Mouse (Mus musculus): ENCODE results near the gene Evi2a. TPM values are rescaled to one million over a fixed set of nuclear protein-coding genes. Genes with fewer than 3 reads are reported as not detected.

The Evi2a gene
- polyA plus RNA-seq (2015; fragmentation: Nextera tagmentation; extraction: Ambion mirVana), result 5.9 and 6.3 TPM in 2 replicates

DNA sequence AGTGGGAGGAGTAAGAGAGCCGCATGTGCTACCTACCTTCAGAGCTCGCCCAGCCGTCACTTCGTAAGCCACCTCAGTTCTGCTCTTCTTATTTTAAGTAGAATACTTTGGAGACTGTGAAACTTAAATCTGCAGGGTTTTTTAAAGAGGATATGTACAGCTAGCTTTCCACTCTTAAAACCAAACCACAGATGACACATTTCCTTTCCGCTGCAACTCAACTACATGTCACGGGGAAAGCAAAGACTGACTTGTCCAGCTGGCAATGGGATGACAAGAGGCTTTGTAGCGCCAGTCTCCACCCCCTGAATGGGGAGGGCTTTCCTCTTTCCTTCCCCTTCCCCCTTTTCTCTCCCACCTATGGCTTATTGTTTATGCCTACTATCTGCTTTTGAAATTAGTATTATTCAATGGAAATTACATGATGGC lies at the start of gene Evi2a, which contains the start of gene Evi2:
TSS of gene Evi2a (minus strand) at position 277 of the 429 bp plus-strand sequence.
TSS of gene Evi2 (minus strand) at position 257 of the 429 bp plus-strand sequence.
- Histone ChIP-seq H3K27me3 (no peaks in the 10 kb centered on the region), H3K9me3 (replicated peaks) (no peaks in the 10 kb centered on the region), H3K4me2 (peak within 1 kb of the TSS; percentile 34), H3K4me1 (replicated peaks) (peaks cover 35% of the 10 kb centered on the region), H3K9ac (no peak within 1 kb of the TSS), H3K36me3 (replicated peaks) (no peaks in the 10 kb centered on the region), H3K27ac (replicated peaks) (no peak within 1 kb of the TSS), H3K4me3 (replicated peaks) (peak within 1 kb of the TSS; percentile 24)
- 22% methylated on average over 7 of the region's 7 CpGs for WGBS (ENCODE audit: insufficient replicate concordance)
- no peak for ATAC-seq (ENCODE audit: insufficient read depth)

DNA sequence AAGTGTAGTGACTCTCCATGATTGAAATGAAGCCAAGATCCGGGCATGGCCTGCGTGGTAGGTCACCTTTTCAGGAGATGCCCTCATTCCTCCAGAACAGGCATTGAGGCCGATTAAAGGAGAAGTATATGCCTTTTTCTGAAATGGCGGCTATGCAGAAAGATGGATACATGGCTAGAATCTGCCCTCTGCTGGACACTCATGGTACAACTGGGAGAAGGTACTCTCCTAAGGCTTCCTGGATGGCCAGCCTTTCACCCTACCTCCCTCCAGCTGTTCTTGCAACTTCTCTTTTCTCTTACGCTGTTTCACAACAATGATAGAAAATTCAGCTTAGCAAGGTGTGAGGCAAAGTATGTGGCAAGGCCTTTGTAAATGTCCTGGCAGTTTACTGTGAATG lies 47.3 kb upstream of the Evi2a start:
- ATAC-seq (ENCODE audit: insufficient read depth), result no peak
- Histone ChIP-seq H3K4me3 (replicated peaks) (no peak overlapping the region), H3K27me3 (no peaks in the 10 kb centered on the region), H3K4me1 (replicated peaks) (0 out of 2 replicates have a peak, but pooled peaks cover 4% of the 10 kb centered on the region), H3K4me2 (no peak overlapping the region), H3K36me3 (replicated peaks) (peaks cover 15% of the 10 kb centered on the region; the same call in 1 of the 2 replicates), H3K9ac (no peak overlapping the region), H3K27ac (replicated peaks) (no peak overlapping the region), H3K9me3 (replicated peaks) (no peaks in the 10 kb centered on the region)
- 31% methylated on average over 5 of the region's 5 CpGs for WGBS (ENCODE audit: insufficient replicate concordance)

DNA sequence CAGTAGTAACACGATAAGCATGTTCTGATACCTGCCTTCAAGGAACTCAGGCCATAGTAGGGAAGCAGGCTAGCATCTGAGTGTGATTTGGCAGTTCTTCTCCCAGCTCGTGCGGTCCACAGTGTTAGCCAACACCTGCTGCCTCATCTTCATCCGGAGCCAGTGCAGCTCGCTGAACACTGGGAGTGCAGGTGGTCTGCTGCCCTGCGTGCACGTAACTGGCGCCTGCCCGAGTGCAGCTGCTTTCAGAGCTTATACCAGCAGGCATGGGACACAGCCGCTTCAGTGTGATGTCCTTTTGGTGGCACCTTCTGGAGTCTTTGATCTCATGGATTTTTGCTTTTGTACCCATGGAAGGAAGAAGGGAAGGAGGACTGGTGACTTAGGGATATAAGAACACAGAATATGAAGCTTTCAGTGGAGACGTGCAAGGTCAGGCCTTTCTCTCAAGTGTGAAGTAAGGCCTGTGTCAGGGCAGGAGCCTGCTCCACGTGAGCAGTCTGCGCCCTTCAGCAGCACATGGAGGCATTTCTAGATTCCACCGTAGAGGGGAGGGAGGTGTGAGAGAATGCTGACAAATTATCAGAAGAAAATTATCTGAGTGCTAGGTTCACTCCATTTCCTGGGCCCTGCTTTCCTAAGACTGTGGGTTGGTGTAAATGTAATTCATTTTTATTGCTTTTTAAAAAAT lies 45.1 kb upstream of the Evi2a start:
- WGBS (ENCODE audit: insufficient replicate concordance), result 75% methylated on average over 14 of the region's 14 CpGs
- peaks cover 15% of the 10 kb centered on the region; the same call in 1 of the 2 replicates for H3K36me3 ChIP-seq (replicated peaks)

DNA sequence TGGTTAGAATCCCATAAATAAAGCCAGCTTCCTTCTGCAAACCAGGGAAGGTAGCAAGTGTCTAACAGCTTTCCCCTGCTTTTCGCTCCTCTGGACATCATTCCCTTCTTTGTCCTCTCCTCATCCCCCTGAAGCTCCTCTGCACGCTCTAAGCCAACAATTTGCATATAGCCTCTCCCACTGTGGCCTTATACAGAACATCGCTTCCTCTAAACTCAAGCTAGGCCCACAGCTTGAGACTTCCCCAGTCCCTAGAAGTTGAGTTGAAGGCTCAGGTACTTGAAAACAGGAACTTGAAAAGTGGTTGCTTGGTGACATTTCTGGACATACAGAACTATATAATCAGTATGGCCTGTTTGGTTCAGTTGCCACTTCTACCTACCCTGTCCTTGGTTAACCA lies 43.4 kb upstream of the Evi2a start:
- Histone ChIP-seq H3K9me3 (replicated peaks) (no peaks in the 10 kb centered on the region), H3K4me2 (no peak overlapping the region), H3K27me3 (no peaks in the 10 kb centered on the region), H3K27ac (replicated peaks) (no peak overlapping the region), H3K4me1 (replicated peaks) (0 out of 2 replicates have a peak, but pooled peaks cover 4% of the 10 kb centered on the region), H3K36me3 (replicated peaks) (peaks cover 20% of the 10 kb centered on the region; the same call in 1 of the 2 replicates), H3K4me3 (replicated peaks) (no peak overlapping the region), H3K9ac (no peak overlapping the region)
- ATAC-seq (ENCODE audit: insufficient read depth), result no peak
- WGBS (ENCODE audit: insufficient replicate concordance), result 63% methylated on average over 3 of the region's 3 CpGs

More for the DNA sequence above, 45.1 kb upstream of the Evi2a start:
- no peak overlapping the region for H3K4me2 ChIP-seq
- ATAC-seq (ENCODE audit: insufficient read depth), result no peak
- no peak overlapping the region for H3K27ac ChIP-seq (replicated peaks)
- no peak overlapping the region for H3K9ac ChIP-seq
- H3K27me3 ChIP-seq, result no peaks in the 10 kb centered on the region
- H3K9me3 ChIP-seq (replicated peaks), result no peaks in the 10 kb centered on the region
- H3K4me1 ChIP-seq (replicated peaks), result 0 out of 2 replicates have a peak, but pooled peaks cover 4% of the 10 kb centered on the region
- no peak overlapping the region for H3K4me3 ChIP-seq (replicated peaks)

DNA sequence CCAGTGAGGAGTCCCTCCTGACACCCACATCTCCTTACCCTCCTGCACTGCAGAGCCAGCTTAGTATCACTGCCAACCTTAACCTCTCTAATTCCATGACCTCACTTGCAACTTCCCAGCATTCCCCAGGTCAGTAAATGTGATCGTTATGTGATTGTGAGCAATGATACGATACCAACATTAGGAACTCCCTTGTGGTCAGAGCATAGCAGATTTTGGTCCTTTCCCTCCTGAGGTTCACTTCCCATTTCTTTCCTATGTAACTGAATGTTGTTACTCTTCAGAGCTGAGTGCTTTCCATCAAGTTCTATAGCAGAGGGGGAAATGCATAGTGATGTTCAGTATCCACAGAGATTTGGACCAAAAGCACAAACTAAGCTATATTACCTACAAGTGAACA lies 39.9 kb upstream of the Evi2a start:
- ATAC-seq (ENCODE audit: insufficient read depth), result no peak
- H3K36me3 ChIP-seq (replicated peaks), result peaks cover 28% of the 10 kb centered on the region

DNA sequence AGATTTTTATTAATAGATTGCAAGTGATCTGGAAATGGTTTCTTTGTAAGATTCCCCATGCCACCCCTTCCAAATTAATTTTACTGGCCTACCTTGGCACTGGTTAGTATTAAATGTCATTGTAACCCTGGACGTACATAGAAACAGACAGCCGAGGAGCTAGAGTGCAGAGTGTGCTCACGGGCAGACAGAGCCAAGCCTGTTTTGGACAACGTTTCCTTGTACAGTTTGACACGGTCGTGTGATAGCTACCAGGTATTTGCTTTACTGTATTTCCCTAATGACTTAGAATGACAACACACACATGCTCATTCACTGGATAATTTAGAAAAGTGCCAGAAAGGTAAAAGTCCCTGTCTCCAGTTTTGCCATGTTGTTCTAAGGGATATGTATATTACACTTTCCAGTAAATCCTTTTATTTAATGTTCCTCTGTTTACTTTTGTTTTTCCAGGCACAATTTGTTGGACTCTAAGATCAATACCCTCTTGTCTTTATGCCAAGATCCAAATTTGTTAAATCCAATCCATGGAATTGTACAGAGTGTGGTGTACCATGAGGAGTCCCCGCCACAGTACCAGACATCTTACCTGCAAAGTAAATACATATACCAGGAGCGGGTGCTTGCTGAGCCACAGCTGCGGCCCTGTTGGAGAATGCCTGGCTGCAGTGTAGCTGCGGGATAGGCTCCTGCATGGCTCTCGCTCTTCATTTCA lies 37.9 kb upstream of the Evi2a start:
- peaks cover 23% of the 10 kb centered on the region for H3K36me3 ChIP-seq (replicated peaks)
- no peak overlapping the region for H3K4me3 ChIP-seq (replicated peaks)
- no peak; the same call in 1 of the 2 replicates for ATAC-seq (ENCODE audit: insufficient read depth)
- H3K9ac ChIP-seq, result no peak overlapping the region
- WGBS (ENCODE audit: insufficient replicate concordance), result 72% methylated on average over 11 of the region's 11 CpGs
- H3K4me2 ChIP-seq, result no peak overlapping the region
- no peaks in the 10 kb centered on the region for H3K27me3 ChIP-seq
- no peaks in the 10 kb centered on the region for H3K4me1 ChIP-seq (replicated peaks)
- no peak overlapping the region for H3K27ac ChIP-seq (replicated peaks)
- no peaks in the 10 kb centered on the region for H3K9me3 ChIP-seq (replicated peaks)

More for the DNA sequence above, 39.9 kb upstream of the Evi2a start:
- Histone ChIP-seq H3K4me1 (replicated peaks) (no peaks in the 10 kb centered on the region), H3K4me3 (replicated peaks) (no peak overlapping the region), H3K27ac (replicated peaks) (no peak overlapping the region), H3K27me3 (no peaks in the 10 kb centered on the region), H3K4me2 (no peak overlapping the region), H3K9me3 (replicated peaks) (no peaks in the 10 kb centered on the region), H3K9ac (no peak overlapping the region)
- WGBS (ENCODE audit: insufficient replicate concordance), result 76% methylated on average over 2 of the region's 2 CpGs

DNA sequence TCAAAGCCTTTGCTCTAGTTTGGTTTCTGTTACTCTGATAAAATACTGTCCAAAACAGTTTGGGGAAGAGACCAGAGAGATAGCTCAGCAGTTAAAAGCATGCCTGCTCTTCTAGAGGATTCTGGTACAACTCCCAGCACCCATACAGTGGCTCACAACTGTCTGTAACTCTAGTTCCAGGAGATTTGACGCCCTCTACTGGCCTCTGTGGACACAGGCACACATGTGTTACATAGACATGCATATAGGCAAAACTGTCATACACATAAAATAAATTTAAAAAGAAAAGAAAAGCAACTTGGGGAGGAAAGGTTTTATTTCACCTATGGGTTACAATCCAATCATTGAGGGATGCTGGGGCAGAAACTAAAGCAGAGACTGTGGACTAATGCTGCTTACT lies 36.5 kb upstream of the Evi2a start:
- Histone ChIP-seq H3K9ac (no peak overlapping the region), H3K27ac (replicated peaks) (no peak overlapping the region), H3K4me3 (replicated peaks) (no peak overlapping the region), H3K9me3 (replicated peaks) (no peaks in the 10 kb centered on the region), H3K4me2 (no peak overlapping the region), H3K27me3 (no peaks in the 10 kb centered on the region), H3K4me1 (replicated peaks) (no peaks in the 10 kb centered on the region), H3K36me3 (replicated peaks) (peaks cover 26% of the 10 kb centered on the region)
- WGBS (ENCODE audit: insufficient replicate concordance), result 47% methylated on average over 1 of the region's 1 CpGs
- ATAC-seq (ENCODE audit: insufficient read depth), result no peak

DNA sequence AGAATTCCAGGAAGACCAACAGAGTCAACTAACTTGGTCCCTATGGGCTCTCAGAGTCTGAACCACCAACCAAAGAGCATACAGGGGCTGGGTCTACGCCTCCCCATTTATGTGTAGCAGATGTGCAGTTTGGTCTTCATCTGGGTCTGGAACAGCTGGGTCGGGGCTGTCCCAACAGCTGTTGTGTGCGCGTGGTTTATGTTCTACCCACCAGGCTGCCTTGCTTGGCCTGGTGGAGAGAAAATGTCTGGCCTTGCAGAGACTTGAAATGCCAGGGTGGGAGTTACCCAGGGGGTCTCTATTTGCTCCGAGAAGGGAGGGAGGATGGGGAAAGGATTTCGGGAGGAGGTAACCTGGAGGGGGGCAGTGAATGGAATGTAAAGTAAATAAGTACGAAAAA lies 33.1 kb upstream of the Evi2a start:
- Histone ChIP-seq H3K27ac (replicated peaks) (no peak overlapping the region), H3K4me2 (no peak overlapping the region), H3K36me3 (replicated peaks) (peaks cover 21% of the 10 kb centered on the region), H3K4me3 (replicated peaks) (no peak overlapping the region), H3K4me1 (replicated peaks) (no peaks in the 10 kb centered on the region), H3K9ac (no peak overlapping the region), H3K9me3 (replicated peaks) (no peaks in the 10 kb centered on the region), H3K27me3 (no peaks in the 10 kb centered on the region)
- 70% methylated on average over 7 of the region's 7 CpGs for WGBS (ENCODE audit: insufficient replicate concordance)
- ATAC-seq (ENCODE audit: insufficient read depth), result no peak

DNA sequence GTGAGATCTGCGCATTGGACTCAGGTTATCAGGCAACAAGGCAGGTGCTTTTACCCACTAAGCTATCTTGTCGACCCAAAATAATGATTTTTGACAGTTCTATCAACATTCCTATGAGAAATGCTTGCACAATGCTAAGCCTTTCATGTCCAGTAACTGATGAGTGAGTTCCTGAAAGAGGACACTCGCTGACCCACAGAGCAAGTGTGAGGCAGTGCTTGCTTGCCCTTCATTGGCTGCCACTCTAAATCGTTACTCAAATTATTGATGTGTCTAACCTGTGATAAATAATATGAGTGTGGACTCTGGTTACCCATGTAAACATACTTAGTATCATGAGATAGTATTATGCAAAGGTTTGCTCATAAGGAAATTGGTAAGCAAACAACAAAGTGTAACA lies 30.1 kb upstream of the Evi2a start:
- H3K4me2 ChIP-seq, result no peak overlapping the region
- H3K27me3 ChIP-seq, result no peaks in the 10 kb centered on the region
- 72% methylated on average over 4 of the region's 4 CpGs for WGBS (ENCODE audit: insufficient replicate concordance)
- no peak overlapping the region for H3K9ac ChIP-seq
- no peak overlapping the region for H3K4me3 ChIP-seq (replicated peaks)
- H3K9me3 ChIP-seq (replicated peaks), result no peaks in the 10 kb centered on the region
- no peak for ATAC-seq (ENCODE audit: insufficient read depth)
- H3K36me3 ChIP-seq (replicated peaks), result peaks cover 19% of the 10 kb centered on the region
- H3K4me1 ChIP-seq (replicated peaks), result no peaks in the 10 kb centered on the region
- H3K27ac ChIP-seq (replicated peaks), result no peak overlapping the region

DNA sequence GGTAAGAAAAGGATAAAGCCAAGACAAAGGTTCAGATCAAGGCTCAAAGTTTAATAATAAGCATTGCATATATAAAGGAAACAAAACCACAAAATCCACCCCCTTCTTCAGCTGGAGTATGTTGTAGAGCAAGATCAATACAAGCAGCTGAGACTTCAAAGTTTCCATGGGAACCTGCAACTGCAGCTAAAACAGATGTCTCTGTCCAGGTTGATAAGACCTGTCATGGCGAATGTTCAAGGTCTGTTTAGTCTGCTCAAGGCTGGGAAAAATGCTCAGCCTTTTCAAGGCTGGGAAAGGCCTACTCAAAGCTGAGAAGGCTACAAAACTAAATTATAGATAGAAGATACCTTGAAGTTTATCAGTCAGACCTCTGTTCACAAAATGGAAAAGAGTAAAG lies 22.2 kb upstream of the Evi2a start:
- no peak overlapping the region for H3K27ac ChIP-seq (replicated peaks)
- H3K27me3 ChIP-seq, result no peaks in the 10 kb centered on the region
- H3K9me3 ChIP-seq (replicated peaks), result no peaks in the 10 kb centered on the region
- H3K9ac ChIP-seq, result no peak overlapping the region
- peaks cover 8% of the 10 kb centered on the region for H3K4me1 ChIP-seq (replicated peaks)
- H3K4me2 ChIP-seq, result no peak overlapping the region
- H3K4me3 ChIP-seq (replicated peaks), result no peak overlapping the region
- peaks cover 28% of the 10 kb centered on the region for H3K36me3 ChIP-seq (replicated peaks)
- WGBS (ENCODE audit: insufficient replicate concordance), result 6% methylated on average over 1 of the region's 1 CpGs
- ATAC-seq (ENCODE audit: insufficient read depth), result no peak

DNA sequence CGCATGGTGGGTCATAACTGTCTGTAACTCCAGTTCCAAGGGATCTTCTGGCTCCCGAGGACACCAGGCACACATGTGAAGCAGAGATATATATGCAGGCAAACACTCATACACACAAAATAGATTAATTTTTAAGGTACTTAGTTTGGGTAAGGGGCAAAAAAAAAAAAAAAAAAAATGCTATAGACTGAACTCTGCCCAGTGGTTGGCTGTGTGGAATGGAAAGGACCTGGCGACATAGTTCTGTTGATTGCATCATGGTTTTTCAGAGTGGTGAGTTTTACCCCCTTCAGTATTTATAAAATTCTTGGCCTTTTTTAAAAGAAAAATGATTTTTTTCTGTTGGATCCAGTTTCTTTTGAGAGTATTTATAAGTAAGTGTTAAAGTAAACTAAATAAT lies 5.9 kb upstream of the Evi2a start:
- Histone ChIP-seq H3K9me3 (replicated peaks) (no peaks in the 10 kb centered on the region), H3K4me3 (replicated peaks) (no peak overlapping the region), H3K9ac (no peak overlapping the region), H3K36me3 (replicated peaks) (0 out of 2 replicates have a peak, but pooled peaks cover 3% of the 10 kb centered on the region), H3K27ac (replicated peaks) (no peak overlapping the region), H3K27me3 (no peaks in the 10 kb centered on the region), H3K4me2 (no peak overlapping the region), H3K4me1 (replicated peaks) (peaks cover 14% of the 10 kb centered on the region)
- ATAC-seq (ENCODE audit: insufficient read depth), result no peak
- 42% methylated on average over 3 of the region's 3 CpGs for WGBS (ENCODE audit: insufficient replicate concordance)

Measured in liver, embryonic 15.5 days (tissue).